Mouse (Mus musculus): ENCODE data around the gene Homer2. TPM values are rescaled to one million over a fixed set of nuclear protein-coding genes. Genes with fewer than 3 reads are reported as not detected.

The Homer2 gene
- polyA plus RNA-seq, 1 experiment from 2014 or later, result 19.5 TPM

DNA sequence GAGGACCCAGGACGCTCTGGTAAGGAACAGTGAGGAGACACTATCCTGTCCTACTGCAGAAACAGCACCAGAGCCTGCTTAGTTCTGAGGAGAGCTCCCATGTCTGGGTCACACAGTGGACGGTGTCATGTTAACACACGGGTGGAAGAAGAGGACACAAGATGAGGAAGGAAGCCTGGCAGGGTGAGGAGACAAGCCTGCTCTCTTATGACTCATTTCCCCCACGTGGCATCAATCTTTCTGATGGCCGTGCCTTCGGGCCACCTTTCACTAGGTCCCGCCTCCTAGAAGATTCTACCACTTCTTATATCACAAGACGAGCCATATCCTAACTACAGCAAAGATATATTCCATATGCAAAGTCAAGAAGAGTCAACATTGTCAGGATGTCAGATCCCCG is 40.7 kb downstream of the Homer2 start:
- Histone ChIP-seq H3K27ac (ENCODE audit: low read length) (no peak overlapping the region), H3K4me2 (replicated peaks; ENCODE audit: low read depth, low read length) (no peak overlapping the region), H3K4me1 (ENCODE audit: control insufficient read depth, insufficient read depth, low read length) (no peaks in the 10 kb centered on the region), H3K27me3 (ENCODE audit: control insufficient read depth, insufficient read depth, low read length) (no peaks in the 10 kb centered on the region), H3K4me3 (ENCODE audit: low read depth, low read length) (no peak overlapping the region), H3K9ac (replicated peaks; ENCODE audit: low read depth, low read length) (no peak overlapping the region), H3K36me3 (ENCODE audit: control insufficient read depth, insufficient read depth, low read length) (no peaks in the 10 kb centered on the region), H3K9me3 (ENCODE audit: control insufficient read depth, low read depth, low read length) (no peaks in the 10 kb centered on the region; the same call in 1 of the 2 replicates)
- ATAC-seq (ENCODE audit: insufficient number of reproducible peaks, insufficient read depth, low FRiP score, low read depth), result no peak
- 78% methylated on average over 9 of the region's 9 CpGs for WGBS

DNA sequence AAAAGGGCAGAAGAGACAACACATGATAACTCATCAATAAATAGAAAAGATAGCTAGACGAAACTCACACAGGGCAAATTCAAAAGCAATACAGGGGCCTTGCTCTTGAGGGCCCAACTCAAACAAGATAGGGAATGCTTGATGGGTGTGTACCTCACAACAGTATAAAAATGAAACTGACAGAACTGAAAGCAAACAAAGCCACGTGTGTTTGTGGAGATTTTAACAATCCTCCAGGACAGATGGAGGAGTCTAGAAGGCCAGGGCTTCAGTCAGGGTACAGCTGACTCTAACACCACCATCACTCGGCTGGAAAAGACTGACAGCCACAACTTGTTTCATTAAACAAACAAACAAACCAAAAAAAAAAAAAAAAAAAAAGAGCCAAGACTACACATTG is 44.3 kb downstream of the Homer2 start:
- Histone ChIP-seq H3K4me1 (ENCODE audit: control insufficient read depth, insufficient read depth, low read length) (no peaks in the 10 kb centered on the region), H3K27me3 (ENCODE audit: control insufficient read depth, insufficient read depth, low read length) (no peaks in the 10 kb centered on the region), H3K36me3 (ENCODE audit: control insufficient read depth, insufficient read depth, low read length) (no peaks in the 10 kb centered on the region), H3K4me3 (ENCODE audit: low read depth, low read length) (no peak overlapping the region), H3K9ac (replicated peaks; ENCODE audit: low read depth, low read length) (no peak overlapping the region), H3K27ac (ENCODE audit: low read length) (no peak overlapping the region), H3K9me3 (ENCODE audit: control insufficient read depth, low read depth, low read length) (no peaks in the 10 kb centered on the region), H3K4me2 (replicated peaks; ENCODE audit: low read depth, low read length) (no peak overlapping the region)
- WGBS, result 42% methylated on average over 3 of the region's 3 CpGs
- ATAC-seq (ENCODE audit: insufficient number of reproducible peaks, insufficient read depth, low FRiP score, low read depth), result no peak

DNA sequence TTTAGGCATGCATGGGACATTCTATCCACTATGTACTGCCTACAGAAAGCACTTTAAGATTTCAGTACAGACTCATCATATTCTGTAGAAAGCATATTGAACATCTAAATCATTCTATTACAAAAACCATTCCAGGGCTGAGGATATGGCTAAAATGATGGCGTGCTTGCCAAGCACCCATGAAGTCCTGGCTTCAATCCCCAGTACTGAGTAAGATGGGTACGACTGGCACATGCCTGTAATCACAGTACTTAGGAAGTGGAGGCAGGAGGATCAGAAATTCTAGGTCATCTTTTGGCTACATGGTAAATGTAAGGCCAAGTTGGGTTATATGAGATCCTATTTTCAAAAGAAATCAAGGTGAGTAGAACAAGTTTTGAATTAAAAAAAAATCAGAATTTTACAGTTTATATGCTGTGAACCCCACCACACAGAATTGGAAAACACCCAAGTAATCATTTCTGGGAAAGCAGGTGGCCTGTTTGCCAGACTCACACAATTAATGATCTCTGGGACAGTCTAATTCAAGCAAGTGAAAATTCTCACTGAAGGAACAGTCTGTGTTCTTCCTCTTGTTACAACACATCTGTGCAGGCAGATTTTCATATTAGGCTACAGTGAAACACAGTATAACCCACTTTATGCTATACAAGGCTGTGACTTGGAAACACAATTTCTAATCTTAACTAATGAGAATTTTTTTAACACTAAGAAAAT is 49.5 kb downstream of the Homer2 start:
- 86% methylated on average over 2 of the region's 2 CpGs for WGBS

DNA sequence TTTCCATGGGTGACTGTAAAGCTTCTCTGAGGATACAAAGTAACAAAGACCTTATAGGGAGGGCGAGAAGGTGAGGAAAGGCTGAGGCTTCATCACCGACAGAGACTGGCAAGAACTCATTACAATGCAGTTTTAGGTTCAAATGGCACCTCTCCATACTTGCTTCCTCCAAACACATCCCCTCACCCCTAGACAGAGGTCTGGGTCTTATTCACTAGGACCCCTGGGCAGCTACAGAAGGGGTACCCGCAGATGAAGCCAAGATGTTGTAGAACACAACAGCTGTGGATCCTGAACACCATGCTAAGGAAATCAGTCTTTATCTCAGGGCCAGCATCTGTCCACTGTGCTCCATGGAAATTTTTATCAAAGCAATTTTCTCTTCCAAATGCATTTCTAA is 50.3 kb downstream of the Homer2 start:
- Histone ChIP-seq H3K27me3 (ENCODE audit: control insufficient read depth, insufficient read depth, low read length) (no peaks in the 10 kb centered on the region), H3K36me3 (ENCODE audit: control insufficient read depth, insufficient read depth, low read length) (no peaks in the 10 kb centered on the region), H3K27ac (ENCODE audit: low read length) (no peak overlapping the region), H3K9me3 (ENCODE audit: control insufficient read depth, low read depth, low read length) (no peaks in the 10 kb centered on the region), H3K4me2 (replicated peaks; ENCODE audit: low read depth, low read length) (no peak overlapping the region), H3K4me3 (ENCODE audit: low read depth, low read length) (no peak overlapping the region), H3K9ac (replicated peaks; ENCODE audit: low read depth, low read length) (no peak overlapping the region), H3K4me1 (ENCODE audit: control insufficient read depth, insufficient read depth, low read length) (peaks cover 10% of the 10 kb centered on the region; the same call in 1 of the 2 replicates)
- no peak for ATAC-seq (ENCODE audit: insufficient number of reproducible peaks, insufficient read depth, low FRiP score, low read depth)
- WGBS, result 71% methylated on average over 3 of the region's 3 CpGs

More for the DNA sequence above, 49.5 kb downstream of the Homer2 start:
- ATAC-seq (ENCODE audit: insufficient number of reproducible peaks, insufficient read depth, low FRiP score, low read depth), result no peak
- no peaks in the 10 kb centered on the region for H3K27me3 ChIP-seq (ENCODE audit: control insufficient read depth, insufficient read depth, low read length)
- no peak overlapping the region for H3K27ac ChIP-seq (ENCODE audit: low read length)
- H3K4me1 ChIP-seq (ENCODE audit: control insufficient read depth, insufficient read depth, low read length), result peaks cover 10% of the 10 kb centered on the region; the same call in 1 of the 2 replicates
- no peaks in the 10 kb centered on the region for H3K9me3 ChIP-seq (ENCODE audit: control insufficient read depth, low read depth, low read length)
- no peak overlapping the region for H3K9ac ChIP-seq (replicated peaks; ENCODE audit: low read depth, low read length)
- no peak overlapping the region for H3K4me3 ChIP-seq (ENCODE audit: low read depth, low read length)
- no peak overlapping the region for H3K4me2 ChIP-seq (replicated peaks; ENCODE audit: low read depth, low read length)
- H3K36me3 ChIP-seq (ENCODE audit: control insufficient read depth, insufficient read depth, low read length), result no peaks in the 10 kb centered on the region

DNA sequence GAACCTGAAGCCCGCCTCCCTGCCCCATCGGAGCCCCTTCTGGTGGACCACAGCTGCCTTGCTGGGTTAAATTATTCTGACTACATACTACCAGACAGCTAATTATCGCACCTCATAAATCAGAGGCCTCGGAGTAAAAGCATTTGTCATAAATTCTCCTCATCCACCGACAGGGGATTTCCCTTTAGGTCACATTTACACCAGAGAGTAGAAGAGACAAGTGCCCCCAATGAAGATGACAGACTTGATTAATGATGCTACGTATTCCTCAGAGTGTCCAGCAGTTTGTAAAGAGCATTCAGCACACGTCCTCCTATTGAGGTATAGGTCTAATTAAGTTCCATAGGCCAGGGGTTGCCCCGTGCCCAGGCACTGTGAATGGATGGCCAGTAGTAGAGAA is 50.7 kb downstream of the Homer2 start:
- 48% methylated on average over 8 of the region's 8 CpGs for WGBS
- no peak overlapping the region for H3K4me3 ChIP-seq (ENCODE audit: low read depth, low read length)
- no peak overlapping the region for H3K9ac ChIP-seq (replicated peaks; ENCODE audit: low read depth, low read length)
- no peak overlapping the region for H3K4me2 ChIP-seq (replicated peaks; ENCODE audit: low read depth, low read length)
- H3K27ac ChIP-seq (ENCODE audit: low read length), result no peak overlapping the region
- H3K36me3 ChIP-seq (ENCODE audit: control insufficient read depth, insufficient read depth, low read length), result no peaks in the 10 kb centered on the region
- ATAC-seq (ENCODE audit: insufficient number of reproducible peaks, insufficient read depth, low FRiP score, low read depth), result no peak
- H3K4me1 ChIP-seq (ENCODE audit: control insufficient read depth, insufficient read depth, low read length), result peaks cover 10% of the 10 kb centered on the region; the same call in 1 of the 2 replicates
- H3K27me3 ChIP-seq (ENCODE audit: control insufficient read depth, insufficient read depth, low read length), result no peaks in the 10 kb centered on the region
- no peaks in the 10 kb centered on the region for H3K9me3 ChIP-seq (ENCODE audit: control insufficient read depth, low read depth, low read length)

DNA sequence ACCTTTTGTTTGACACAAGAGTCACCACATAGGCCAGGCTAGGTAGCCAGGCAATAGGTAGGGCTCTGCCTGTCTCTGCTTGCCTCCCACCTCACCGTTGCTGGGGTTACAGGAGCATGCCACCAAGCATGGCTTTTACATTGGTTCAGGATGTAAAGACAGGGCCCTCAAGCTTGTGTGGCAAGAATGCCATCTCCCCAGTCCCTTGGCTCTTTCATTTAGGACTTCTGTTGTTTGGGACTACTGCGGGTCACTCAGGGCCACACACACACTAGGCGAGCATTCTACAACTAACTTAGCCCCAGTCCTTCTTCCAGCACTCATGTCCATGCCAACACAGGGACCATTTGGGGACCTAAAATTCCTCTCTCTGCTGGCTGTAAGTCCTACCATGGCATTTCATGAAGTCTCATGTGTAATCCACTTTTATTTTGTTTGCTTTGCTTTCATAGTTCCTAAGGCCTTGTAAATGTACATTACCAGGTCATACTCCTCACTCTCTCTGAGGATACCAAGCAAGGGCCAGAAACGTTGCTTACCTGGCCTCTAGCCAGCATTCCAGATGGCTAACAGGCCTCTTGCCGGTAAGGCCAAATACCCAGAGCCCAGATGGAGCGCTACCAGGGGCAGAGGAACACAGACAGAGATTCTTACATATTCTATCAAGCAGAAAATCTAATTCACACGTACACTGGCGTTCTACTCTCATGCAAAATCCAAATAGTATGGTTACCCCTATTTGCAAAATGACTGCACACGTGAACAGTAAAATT is 52.2 kb downstream of the Homer2 start:
- H3K9me3 ChIP-seq (ENCODE audit: control insufficient read depth, low read depth, low read length), result no peaks in the 10 kb centered on the region
- H3K4me2 ChIP-seq (replicated peaks; ENCODE audit: low read depth, low read length), result no peak overlapping the region
- WGBS, result 67% methylated on average over 9 of the region's 9 CpGs
- peaks cover 10% of the 10 kb centered on the region; the same call in 1 of the 2 replicates for H3K4me1 ChIP-seq (ENCODE audit: control insufficient read depth, insufficient read depth, low read length)
- H3K27me3 ChIP-seq (ENCODE audit: control insufficient read depth, insufficient read depth, low read length), result no peaks in the 10 kb centered on the region
- ATAC-seq (ENCODE audit: insufficient number of reproducible peaks, insufficient read depth, low FRiP score, low read depth), result no peak
- no peak overlapping the region for H3K27ac ChIP-seq (ENCODE audit: low read length)
- no peak overlapping the region for H3K4me3 ChIP-seq (ENCODE audit: low read depth, low read length)
- H3K36me3 ChIP-seq (ENCODE audit: control insufficient read depth, insufficient read depth, low read length), result no peaks in the 10 kb centered on the region
- no peak overlapping the region for H3K9ac ChIP-seq (replicated peaks; ENCODE audit: low read depth, low read length)

DNA sequence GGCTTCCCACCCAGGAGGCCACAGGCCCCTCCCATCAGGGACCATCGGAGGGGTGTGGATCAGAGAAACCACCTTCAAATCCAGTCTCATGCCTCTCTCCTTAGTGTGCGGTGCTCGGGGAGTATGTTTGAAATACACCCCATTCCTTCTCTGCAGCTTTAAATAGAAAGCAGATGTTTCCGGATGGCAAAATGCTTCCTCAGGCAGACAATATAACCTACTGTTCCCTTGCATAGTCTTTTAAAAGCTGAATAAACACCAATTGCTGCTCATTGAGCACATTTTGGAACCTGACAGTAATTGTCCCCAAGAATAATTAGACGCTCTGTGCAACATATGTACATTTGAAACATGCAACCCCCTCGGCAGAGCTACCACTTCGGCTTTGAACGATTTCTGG is 53.3 kb downstream of the Homer2 start:
- Histone ChIP-seq H3K4me1 (ENCODE audit: control insufficient read depth, insufficient read depth, low read length) (peaks cover 10% of the 10 kb centered on the region; the same call in 1 of the 2 replicates), H3K27me3 (ENCODE audit: control insufficient read depth, insufficient read depth, low read length) (no peaks in the 10 kb centered on the region), H3K27ac (ENCODE audit: low read length) (no peak overlapping the region), H3K4me3 (ENCODE audit: low read depth, low read length) (no peak overlapping the region), H3K4me2 (replicated peaks; ENCODE audit: low read depth, low read length) (no peak overlapping the region), H3K9me3 (ENCODE audit: control insufficient read depth, low read depth, low read length) (no peaks in the 10 kb centered on the region), H3K36me3 (ENCODE audit: control insufficient read depth, insufficient read depth, low read length) (no peaks in the 10 kb centered on the region), H3K9ac (replicated peaks; ENCODE audit: low read depth, low read length) (no peak overlapping the region)
- 44% methylated on average over 8 of the region's 8 CpGs for WGBS
- no peak for ATAC-seq (ENCODE audit: insufficient number of reproducible peaks, insufficient read depth, low FRiP score, low read depth)

DNA sequence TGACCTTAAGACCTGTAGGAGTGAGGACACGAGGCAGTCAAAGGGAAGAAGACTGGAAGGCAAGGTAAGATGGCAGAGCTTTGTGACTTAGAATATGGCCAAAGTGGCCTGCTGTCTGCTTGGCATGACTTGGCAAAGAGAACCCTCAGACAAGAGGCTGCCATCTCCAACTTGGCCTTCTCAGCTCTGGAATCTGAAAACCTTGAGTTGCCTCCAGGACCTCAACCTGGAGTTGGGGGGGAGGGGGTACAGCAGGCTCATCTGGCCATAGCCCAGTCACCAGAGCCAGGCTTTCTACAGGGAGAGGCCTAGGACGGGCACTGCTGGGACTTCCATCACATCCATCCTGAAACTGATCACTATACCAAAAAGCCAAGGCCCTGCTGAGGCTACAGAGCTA is 55.0 kb downstream of the Homer2 start:
- no peak for ATAC-seq (ENCODE audit: insufficient number of reproducible peaks, insufficient read depth, low FRiP score, low read depth)
- H3K27me3 ChIP-seq (ENCODE audit: control insufficient read depth, insufficient read depth, low read length), result no peaks in the 10 kb centered on the region
- H3K9ac ChIP-seq (replicated peaks; ENCODE audit: low read depth, low read length), result no peak overlapping the region
- H3K36me3 ChIP-seq (ENCODE audit: control insufficient read depth, insufficient read depth, low read length), result no peaks in the 10 kb centered on the region
- no peaks in the 10 kb centered on the region for H3K9me3 ChIP-seq (ENCODE audit: control insufficient read depth, low read depth, low read length)
- H3K27ac ChIP-seq (ENCODE audit: low read length), result no peak overlapping the region
- H3K4me2 ChIP-seq (replicated peaks; ENCODE audit: low read depth, low read length), result no peak overlapping the region
- WGBS, result 67% methylated on average over 2 of the region's 2 CpGs
- H3K4me1 ChIP-seq (ENCODE audit: control insufficient read depth, insufficient read depth, low read length), result peaks cover 10% of the 10 kb centered on the region; the same call in 1 of the 2 replicates
- H3K4me3 ChIP-seq (ENCODE audit: low read depth, low read length), result no peak overlapping the region

Measured in stomach, embryonic 14.5 days (tissue).